Mouse (Mus musculus) embryonic fibroblast, embryonic 13.5 days (primary cell): ENCODE results near the gene Pfkm. TPM values are rescaled to one million over a fixed set of nuclear protein-coding genes. Genes with fewer than 3 reads are reported as not detected.

ENCODE experiments used
- H3K27ac ChIP-seq: 2 replicates; pipeline ENCODE4 v1.5.1; 2012; ENCODE audit warnings: low read length, control low read depth, inconsistent platforms; ENCODE audit not compliant: insufficient read depth
- H3K4me1 ChIP-seq: 2 replicates; pipeline ENCODE4 v1.6.1; 2011; ENCODE audit warnings: low read length; ENCODE audit not compliant: control insufficient read depth, insufficient read depth
- H3K4me3 ChIP-seq: 2 replicates; pipeline ENCODE4 v1.5.1; 2011; ENCODE audit warnings: mild to moderate bottlenecking, control low read depth, low read length; ENCODE audit not compliant: insufficient read depth
- CTCF ChIP-seq: IDR thresholded peaks from 2 replicates; pipeline ENCODE4 v1.5.1; 2011; ENCODE audit warnings: mild to moderate bottlenecking, control low read depth, low read length, moderate library complexity, borderline replicate concordance; ENCODE audit not compliant: insufficient read depth
- POLR2A ChIP-seq: IDR thresholded peaks from 2 replicates; pipeline ENCODE4 v1.6.1; 2011; ENCODE audit warnings: low read depth, mild to moderate bottlenecking, control low read depth, low read length, moderate library complexity
- polyA plus RNA-seq: library from polyadenylated mRNA; stranded (reverse); fragments of >200 nt; gene quantifications from 2 replicates; pipeline ENCODE4 v1.2.4, GENCODE M21; 2011; ENCODE audit warnings: low read depth; ENCODE audit not compliant: missing spikeins, insufficient read length

Gene Pfkm
- polyA plus RNA-seq, 1 experiment: 20.6 TPM

DNA sequence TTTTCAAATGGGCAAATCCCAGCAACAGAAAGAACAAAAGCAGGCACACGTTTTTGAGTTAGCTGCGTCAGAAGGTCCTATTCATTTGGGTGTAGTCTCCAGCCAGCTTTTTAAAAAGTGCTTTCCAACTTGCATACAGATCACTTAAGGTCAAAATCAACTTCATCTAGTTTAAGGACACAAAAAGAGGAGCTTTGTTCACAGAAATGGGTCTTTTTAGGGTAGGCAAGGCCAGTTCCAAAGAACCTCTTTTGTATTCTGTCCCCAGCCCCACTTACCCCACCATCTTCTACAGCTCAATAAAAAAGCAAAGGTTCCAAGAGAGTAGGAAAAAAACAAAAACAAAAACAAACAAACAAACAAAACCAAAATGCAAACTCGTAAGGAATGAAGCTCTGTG is 42.3 kb downstream of the Pfkm start:
- H3K27ac ChIP-seq: no peak overlapping the region
- H3K4me3 ChIP-seq: no peak overlapping the region
- TF ChIP-seq POLR2A (no peak), CTCF (no peak)
- H3K4me1 ChIP-seq: no peaks in the 10 kb centered on the region

- TF ChIP-seq CTCF: no peak
- Histone ChIP-seq H3K27ac (no peak overlapping the region), H3K4me3 (no peak overlapping the region), H3K4me1 (no peaks in the 10 kb centered on the region)
Measured at GRCm38 (mm10) chr15:98135671-98136070, 43.3 kb downstream of the Pfkm start.

DNA sequence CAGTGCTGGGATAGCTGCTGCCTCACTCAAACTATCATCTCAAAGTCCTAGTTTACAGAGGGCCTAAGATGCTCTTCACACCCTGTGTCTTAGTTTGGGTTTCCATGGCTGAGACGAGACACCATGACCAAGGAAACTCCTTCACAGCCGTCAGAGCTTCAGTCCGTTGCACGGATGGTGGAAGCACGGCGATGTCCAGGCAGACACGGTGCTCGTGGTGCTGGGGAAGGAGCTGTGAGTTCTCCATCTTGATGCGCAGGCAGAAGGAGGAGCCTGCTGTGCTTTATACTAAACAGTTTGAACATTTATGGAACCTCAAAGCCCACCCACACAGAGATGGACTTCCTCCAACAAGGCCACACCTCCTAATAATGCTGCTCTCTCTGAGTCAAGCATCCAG is 44.5 kb downstream of the Pfkm start:
- Histone ChIP-seq H3K27ac (no peak overlapping the region), H3K4me3 (no peak overlapping the region), H3K4me1 (no peaks in the 10 kb centered on the region)
- no peak for TF ChIP-seq POLR2A
- TF ChIP-seq CTCF: no peak

DNA sequence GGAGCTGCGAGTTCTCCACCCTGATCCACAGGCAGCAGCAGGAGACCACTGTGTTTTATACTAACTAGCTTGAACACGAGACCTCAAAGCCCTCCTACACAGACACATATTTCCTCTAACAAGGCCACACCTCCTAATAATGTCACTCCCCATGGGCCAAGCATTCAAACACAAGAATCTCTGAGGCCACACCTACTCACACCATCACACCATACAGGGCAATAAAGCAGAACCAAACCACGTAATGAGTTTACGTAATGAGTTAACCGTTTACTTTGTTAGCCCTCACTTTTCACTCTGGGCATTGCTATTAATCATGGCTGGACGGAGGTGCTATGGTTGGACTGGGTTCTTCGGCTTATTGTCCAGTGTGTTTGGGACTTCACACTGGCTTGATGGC is 47.4 kb downstream of the Pfkm start:
- Histone ChIP-seq H3K27ac (no peak overlapping the region), H3K4me1 (no peaks in the 10 kb centered on the region), H3K4me3 (no peak overlapping the region)
- TF ChIP-seq CTCF (no peak), POLR2A (no peak)

DNA sequence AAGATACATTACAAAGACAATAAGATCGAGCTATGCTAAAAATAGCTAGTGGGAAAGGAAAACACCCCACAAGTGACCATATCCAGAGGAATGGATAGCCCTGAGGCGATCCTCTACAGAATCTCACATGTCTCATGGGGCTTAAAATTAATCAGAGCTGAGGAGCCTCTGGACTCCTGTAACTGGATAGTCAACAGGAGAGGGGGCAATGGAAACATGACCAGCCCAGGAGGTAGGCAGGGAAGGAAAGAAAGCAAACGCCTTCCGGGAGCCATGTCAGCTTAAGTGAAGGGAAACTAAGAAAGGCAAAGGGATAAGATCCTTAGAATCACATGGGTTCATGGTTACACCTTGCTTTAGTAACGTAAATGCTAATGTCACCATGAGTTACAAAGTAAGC is 48.4 kb downstream of the Pfkm start:
- no peak overlapping the region for H3K27ac ChIP-seq
- H3K4me3 ChIP-seq: no peak overlapping the region
- TF ChIP-seq CTCF (no peak), POLR2A (no peak)
- peaks cover 1% of the 10 kb centered on the region; the same call in 1 of the 2 replicates for H3K4me1 ChIP-seq

DNA sequence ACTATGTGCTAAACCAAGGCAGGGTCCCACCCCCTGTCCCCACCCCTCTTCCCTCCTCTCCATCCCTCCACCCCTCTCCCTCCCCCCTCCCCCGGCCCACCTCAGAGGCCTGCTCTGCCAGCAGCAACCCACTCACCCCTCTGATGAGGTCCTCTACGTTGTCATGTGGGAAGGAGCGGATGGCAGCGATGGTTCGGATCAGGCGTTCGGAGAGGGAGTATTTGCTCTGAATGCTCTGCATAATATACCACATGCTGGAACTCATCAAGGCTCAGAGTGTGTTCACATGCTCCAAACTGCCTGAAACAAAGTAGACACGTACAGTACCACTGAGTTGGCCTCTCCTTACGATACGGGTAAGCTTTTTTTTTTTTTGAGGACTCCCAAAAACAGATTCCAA is 50.1 kb downstream of the Pfkm start:
- Histone ChIP-seq H3K4me1 (peaks cover 2% of the 10 kb centered on the region; the same call in 1 of the 2 replicates), H3K27ac (no peak overlapping the region), H3K4me3 (no peak overlapping the region)
- TF ChIP-seq CTCF (no peak), POLR2A (no peak)

GRCm38 (mm10) chr15:98144861-98145507 is 52.6 kb downstream of the Pfkm start:
- H3K27ac ChIP-seq: no peak overlapping the region
- TF ChIP-seq POLR2A (no peak), CTCF (no peak)
- H3K4me3 ChIP-seq: peak overlapping the region; percentile 85
- H3K4me1 ChIP-seq: peaks cover 2% of the 10 kb centered on the region; the same call in 1 of the 2 replicates

DNA sequence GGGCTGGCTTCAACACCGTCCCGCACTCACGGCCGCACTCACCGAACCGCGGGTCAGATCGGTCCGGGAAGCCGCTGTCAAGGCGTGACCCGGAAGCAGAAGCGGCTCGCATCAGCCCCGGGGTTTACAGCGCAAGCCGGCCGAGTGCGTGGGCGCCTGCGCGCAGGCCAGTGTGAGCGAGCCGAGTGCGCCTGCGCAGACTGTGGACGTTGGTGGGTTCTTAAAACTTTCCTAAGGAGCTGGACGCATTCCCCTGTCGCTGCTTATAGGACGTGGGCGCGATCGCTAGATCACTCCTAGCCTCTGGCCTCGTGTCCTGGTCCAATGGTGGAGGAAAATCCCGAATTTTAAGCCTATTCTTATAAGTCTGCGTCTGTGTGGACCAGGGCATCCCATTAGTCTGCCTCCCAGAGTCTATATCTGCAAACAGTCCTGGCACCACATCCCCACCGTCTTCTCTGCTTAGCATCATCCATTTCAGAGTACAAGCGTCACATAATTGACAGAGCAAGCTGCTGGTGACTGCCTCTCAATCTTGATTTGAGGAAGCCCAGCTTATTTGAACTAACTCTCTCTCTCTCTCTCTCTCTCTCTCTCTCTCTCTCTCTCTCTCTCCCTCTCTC is 53.3 kb downstream of the Pfkm start:
- H3K27ac ChIP-seq: peak overlapping the region; percentile 35
- peak overlapping the region; percentile 85 for H3K4me3 ChIP-seq
- TF ChIP-seq CTCF (no peak), POLR2A (peak; percentile 80)
- H3K4me1 ChIP-seq: peaks cover 2% of the 10 kb centered on the region; the same call in 1 of the 2 replicates

- no peak overlapping the region for H3K4me3 ChIP-seq
- TF ChIP-seq CTCF: no peak
- no peak for TF ChIP-seq POLR2A
- no peak overlapping the region for H3K27ac ChIP-seq
- peaks cover 2% of the 10 kb centered on the region; the same call in 1 of the 2 replicates for H3K4me1 ChIP-seq
Measured at GRCm38 (mm10) chr15:98148356-98148755, 56.0 kb downstream of the Pfkm start.

DNA sequence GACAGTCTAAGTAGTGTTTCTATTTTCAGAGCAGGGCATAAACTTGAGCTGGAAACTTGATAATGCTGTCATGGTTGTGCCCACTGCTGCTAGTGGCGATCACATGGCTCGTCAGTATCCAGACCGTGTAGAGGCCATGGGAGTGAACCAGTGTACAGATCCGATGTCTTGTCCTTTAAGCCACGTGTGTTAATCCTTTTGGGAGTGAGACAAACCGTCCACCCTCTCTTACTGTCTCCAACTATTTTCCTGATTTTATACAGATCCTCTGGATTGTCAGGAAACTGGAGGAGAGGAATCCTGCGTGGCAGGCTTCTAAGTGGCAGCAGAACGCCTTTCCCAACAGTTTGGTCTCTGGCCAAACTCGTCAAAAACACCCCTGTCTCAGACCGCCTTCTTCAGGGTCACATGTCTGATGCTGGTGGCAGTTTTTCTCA is 56.8 kb downstream of the Pfkm start:
- Histone ChIP-seq H3K4me3 (no peak overlapping the region), H3K4me1 (peaks cover 2% of the 10 kb centered on the region; the same call in 1 of the 2 replicates), H3K27ac (no peak overlapping the region)
- TF ChIP-seq POLR2A: no peak
- TF ChIP-seq CTCF: no peak

DNA sequence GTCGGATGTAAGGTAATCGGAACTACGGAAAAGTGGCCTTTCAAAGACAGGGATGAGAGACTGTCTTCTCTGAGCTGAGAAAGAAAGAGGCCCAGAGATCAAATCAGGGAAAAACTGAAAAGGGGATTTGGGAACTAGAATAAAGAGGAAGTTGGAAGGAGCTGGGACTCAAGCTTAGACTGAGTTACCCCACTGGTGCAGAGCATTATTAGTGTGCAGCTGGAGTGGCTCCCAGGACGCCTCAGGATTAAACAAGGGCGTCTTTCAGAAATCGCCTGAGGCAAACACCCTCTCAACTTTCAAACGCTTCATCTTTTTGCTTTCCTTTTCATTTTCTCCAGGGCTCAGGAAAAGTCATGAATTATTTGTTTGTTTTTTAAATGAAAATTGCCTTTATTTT is 60.5 kb downstream of the Pfkm start:
- no peak overlapping the region for H3K4me3 ChIP-seq
- no peak overlapping the region for H3K27ac ChIP-seq
- no peak for TF ChIP-seq CTCF
- TF ChIP-seq POLR2A: no peak

More for the DNA sequence above, 60.5 kb downstream of the Pfkm start:
- H3K4me1 ChIP-seq: no peaks in the 10 kb centered on the region
